Mouse (Mus musculus) kidney, embryonic 15.5 days (tissue): ENCODE measurements around the gene Ntn3. TPM values are rescaled to one million over a fixed set of nuclear protein-coding genes. Genes with fewer than 3 reads are reported as not detected.

Source experiments
- ATAC-seq: fragments of 200-750 bp; cut with Nextera tagmentation; replicated peaks from 2 replicates; pipeline ENCODE4 v1.8.0; 2017; ENCODE audit warnings: moderate TSS enrichment; ENCODE audit not compliant: low FRiP score
- H3K27ac ChIP-seq: fragments of 300-500 bp; sonication (generic); 2 replicates; pipeline ENCODE4 v1.5.1; 2015; ENCODE audit warnings: mild to moderate bottlenecking, inconsistent platforms
- H3K27me3 ChIP-seq: fragments of 300-500 bp; sonication (generic); 2 replicates; pipeline ENCODE4 v1.6.1; 2015; ENCODE audit warnings: inconsistent platforms
- H3K36me3 ChIP-seq: fragments of 300-500 bp; sonication (generic); 2 replicates; pipeline ENCODE4 v1.6.1; 2015; ENCODE audit warnings: inconsistent platforms
- H3K4me1 ChIP-seq: fragments of 300-500 bp; sonication (generic); 2 replicates; pipeline ENCODE4 v1.6.1; 2015; ENCODE audit warnings: inconsistent platforms
- H3K4me2 ChIP-seq: fragments of 300-500 bp; sonication (generic); 2 replicates; pipeline ENCODE4 v1.6.1; 2015; ENCODE audit warnings: moderate library complexity, mild to moderate bottlenecking, inconsistent platforms
- H3K4me3 ChIP-seq: fragments of 300-500 bp; sonication (generic); replicated peaks from 2 replicates; pipeline ENCODE4 v1.5.1; 2015; ENCODE audit warnings: mild to moderate bottlenecking, inconsistent platforms
- H3K9ac ChIP-seq: fragments of 300-500 bp; sonication (generic); 2 replicates; pipeline ENCODE4 v1.6.1; 2015; ENCODE audit warnings: mild to moderate bottlenecking, inconsistent platforms
- H3K9me3 ChIP-seq: fragments of 300-500 bp; sonication (generic); replicated peaks from 2 replicates; pipeline ENCODE4 v1.6.1; 2016; ENCODE audit warnings: inconsistent platforms
- WGBS: fragments of 180-500 bp; shearing (Covaris S2); methylation state at CpG from one replicate; pipeline ENCODE4 v1.1.7; 2015; ENCODE audit warnings: mixed read lengths; 5-methylcytosine and 5-hydroxymethylcytosine counted together
- polyA plus RNA-seq: library from polyadenylated mRNA; unstranded; fragments of >200 nt; fragmentation: Nextera tagmentation; extraction: Ambion mirVana; gene quantifications from 2 replicates; pipeline ENCODE4 v1.2.1, GENCODE M21; 2015

The Ntn3 gene
- polyA plus RNA-seq, 1 experiment from 2014 or later: 5.1 TPM

DNA sequence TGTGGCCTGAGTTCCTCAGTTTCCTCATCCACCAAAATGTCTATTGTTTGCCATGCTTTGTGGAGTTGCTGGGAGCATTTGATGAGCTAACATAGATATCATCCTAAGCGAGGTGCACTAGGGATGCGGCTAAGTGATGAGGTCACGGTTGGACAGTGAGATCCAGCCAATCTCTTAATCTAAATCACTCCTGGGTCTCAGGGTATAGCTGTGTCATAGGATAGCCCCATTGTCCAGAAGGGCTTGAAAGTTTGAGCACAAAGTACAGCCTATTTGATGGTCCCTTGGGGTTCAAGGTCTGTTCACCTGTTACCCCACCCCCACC, 547 bp upstream of the Ntn3 start:
- Histone ChIP-seq H3K36me3 (peaks cover under 1% of the 10 kb centered on the region), H3K9me3 (no peaks in the 10 kb centered on the region), H3K9ac (no peak overlapping the region), H3K4me1 (peaks cover 68% of the 10 kb centered on the region), H3K27me3 (peaks cover 43% of the 10 kb centered on the region), H3K4me3 (no peak overlapping the region), H3K4me2 (peak overlapping the region; percentile 96; the same call in 1 of the 2 replicates), H3K27ac (peak overlapping the region; percentile 84)
- WGBS: 76% methylated on average over 3 of the region's 3 CpGs
- no peak for ATAC-seq

DNA sequence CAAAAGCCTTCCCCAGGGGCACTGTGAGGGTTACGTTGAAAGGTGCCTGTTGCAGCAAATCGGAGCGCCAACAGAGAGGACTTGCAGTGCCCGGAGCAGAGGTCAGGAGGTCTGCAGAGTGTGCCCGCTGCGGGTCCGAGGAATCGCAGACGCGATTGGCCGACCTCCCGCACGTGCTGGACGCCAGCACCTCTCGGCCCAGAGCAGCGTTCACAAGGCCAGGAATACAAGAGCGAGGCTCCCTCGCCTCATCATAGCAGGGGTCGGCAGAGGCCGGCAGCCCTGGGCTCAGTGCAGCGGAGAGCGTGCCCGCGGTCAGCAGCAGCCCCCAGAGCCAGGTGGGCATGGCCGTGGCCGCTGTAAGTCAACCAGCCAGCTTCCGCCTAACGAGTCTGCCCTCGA, 689 bp downstream of the Ntn3 start:
- H3K36me3 ChIP-seq: no peaks in the 10 kb centered on the region
- 2% methylated on average over 29 of the region's 29 CpGs for WGBS
- H3K9me3 ChIP-seq: no peaks in the 10 kb centered on the region
- H3K27ac ChIP-seq: peak overlapping the region; percentile 84
- peak overlapping the region; percentile 73 for H3K4me3 ChIP-seq
- peaks cover 43% of the 10 kb centered on the region for H3K27me3 ChIP-seq
- ATAC-seq: peak; percentile 0; the same call in 1 of the 2 replicates
- H3K9ac ChIP-seq: peak overlapping the region; percentile 64
- H3K4me1 ChIP-seq: peaks cover 79% of the 10 kb centered on the region
- H3K4me2 ChIP-seq: peak overlapping the region; percentile 96

DNA sequence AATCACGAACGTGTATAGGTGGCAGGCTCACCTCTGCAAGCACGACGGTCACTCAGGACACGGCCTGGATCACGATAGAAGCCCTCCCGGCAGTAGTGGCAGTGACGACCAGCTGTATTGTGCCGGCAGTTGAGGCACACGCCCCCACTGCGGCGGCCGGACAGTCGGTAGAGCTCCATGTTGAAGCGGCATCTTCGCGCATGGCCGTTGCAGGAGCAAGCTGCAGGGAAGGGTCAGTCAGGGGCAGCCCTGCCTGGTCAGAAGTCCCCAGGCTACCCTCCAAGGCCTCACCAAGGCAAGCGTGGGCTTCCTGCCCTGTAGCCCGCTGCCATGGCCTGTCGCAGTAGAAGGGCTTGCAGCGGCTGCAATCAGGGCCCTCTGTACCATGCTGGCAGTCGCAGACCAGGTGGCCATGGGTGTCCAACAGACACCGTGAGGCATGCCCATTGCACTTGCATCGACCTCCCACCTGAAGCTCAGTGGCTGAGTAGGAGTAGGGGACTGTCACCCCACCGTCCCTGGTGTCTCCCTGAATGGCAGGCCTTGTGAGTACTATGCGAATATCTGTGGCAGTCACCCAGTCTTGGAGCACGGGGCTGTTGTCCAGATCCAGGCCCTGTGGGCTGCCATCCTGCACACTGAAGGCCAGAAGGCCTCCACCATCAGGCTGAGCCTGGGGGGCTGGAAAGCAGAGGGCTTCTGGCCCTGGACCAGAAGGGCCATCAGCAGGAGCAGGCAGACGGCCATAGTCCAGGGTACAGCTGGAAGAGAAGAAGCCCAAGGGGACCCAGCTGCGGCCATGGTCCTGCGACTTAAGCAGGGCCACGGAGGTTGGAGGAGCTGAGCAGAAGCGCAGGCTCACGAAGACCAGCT, 1.3 kb downstream of the Ntn3 start:
- Histone ChIP-seq H3K4me2 (peak overlapping the region; percentile 96), H3K4me3 (peak overlapping the region; percentile 73), H3K27ac (peak overlapping the region; percentile 84; the same call in 1 of the 2 replicates), H3K4me1 (peaks cover 83% of the 10 kb centered on the region), H3K36me3 (no peaks in the 10 kb centered on the region), H3K9ac (peak overlapping the region; percentile 64), H3K27me3 (peaks cover 43% of the 10 kb centered on the region), H3K9me3 (no peaks in the 10 kb centered on the region)
- ATAC-seq: no peak
- WGBS: 58% methylated on average over 34 of the region's 34 CpGs

DNA sequence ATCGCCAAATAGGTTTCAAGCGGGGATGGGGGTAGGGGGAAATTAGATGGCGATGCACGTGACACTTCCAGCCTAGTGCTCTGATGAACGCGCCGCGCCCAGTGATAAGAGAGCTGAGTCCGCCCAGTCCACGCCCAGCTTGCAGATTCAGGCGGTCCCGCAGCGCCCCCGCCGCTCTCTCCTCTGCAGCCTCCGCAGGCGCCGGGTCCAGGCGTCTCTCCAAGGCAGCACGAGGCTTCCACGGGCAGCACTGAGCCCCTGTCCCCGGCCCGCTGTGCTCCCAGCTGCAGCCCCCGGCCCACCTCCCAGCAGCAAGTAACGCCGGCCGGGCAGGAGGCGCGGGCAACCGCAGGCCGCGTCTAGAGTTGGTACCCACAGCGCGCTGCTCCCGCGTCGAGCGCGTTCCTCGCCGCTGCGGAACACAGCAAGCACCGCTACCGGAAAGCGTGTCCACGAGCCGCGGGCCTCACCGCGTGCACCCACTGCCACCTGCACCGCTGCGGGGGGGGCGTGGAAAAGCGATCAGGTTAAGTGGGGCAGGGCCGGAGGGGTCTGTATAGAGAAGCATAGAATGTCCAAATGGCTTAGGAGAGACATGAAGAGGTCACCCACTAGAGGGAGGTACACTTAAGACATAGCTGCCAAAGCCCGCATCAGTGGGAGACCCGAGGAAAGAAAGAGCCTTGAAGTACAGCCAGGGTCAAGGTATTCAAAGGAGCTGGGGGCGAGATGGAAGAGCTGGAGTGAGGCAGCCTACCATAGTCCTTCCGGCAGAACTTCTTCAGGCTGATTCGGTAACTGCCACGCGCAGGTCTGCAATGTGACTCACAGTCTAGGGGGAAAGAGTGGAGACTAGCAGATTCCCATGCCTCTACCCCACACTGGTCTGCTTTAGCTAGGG, 2.6 kb downstream of the Ntn3 start:
- H3K27me3 ChIP-seq: peaks cover 43% of the 10 kb centered on the region
- peak overlapping the region; percentile 96 for H3K4me2 ChIP-seq
- H3K9ac ChIP-seq: peak overlapping the region; percentile 71
- H3K4me1 ChIP-seq: peaks cover 76% of the 10 kb centered on the region
- H3K9me3 ChIP-seq: no peaks in the 10 kb centered on the region
- peak overlapping the region; percentile 74 for H3K27ac ChIP-seq
- H3K36me3 ChIP-seq: no peaks in the 10 kb centered on the region
- ATAC-seq: peak; percentile 31; the same call in 1 of the 2 replicates
- peak overlapping the region; percentile 73 for H3K4me3 ChIP-seq
- 3% methylated on average over 62 of the region's 62 CpGs for WGBS

DNA sequence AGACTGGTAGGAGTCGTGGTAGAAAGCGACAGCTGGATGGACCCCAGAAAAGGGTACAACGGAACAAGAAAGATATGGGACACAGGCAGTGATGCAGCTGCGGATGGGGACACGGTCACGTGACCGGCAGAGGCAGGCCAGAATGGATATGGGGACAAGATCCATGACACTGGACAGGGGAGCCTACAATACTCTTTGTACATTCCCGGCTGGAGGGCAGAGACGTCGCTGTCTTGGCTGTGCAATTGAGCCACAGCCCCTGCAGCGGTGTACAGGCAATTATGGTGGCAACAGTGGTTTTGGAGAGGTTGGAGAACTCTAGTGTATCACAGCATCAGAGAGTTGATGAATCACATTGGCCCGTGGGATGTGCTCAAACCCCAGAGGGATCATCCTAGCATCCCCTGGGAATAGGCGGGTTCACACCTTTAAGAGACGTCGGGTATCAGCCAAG, 3.4 kb downstream of the Ntn3 start:
- ATAC-seq: no peak
- Histone ChIP-seq H3K9me3 (no peaks in the 10 kb centered on the region), H3K36me3 (no peaks in the 10 kb centered on the region), H3K27ac (peak overlapping the region; percentile 74), H3K4me1 (peaks cover 68% of the 10 kb centered on the region), H3K4me3 (peak overlapping the region; percentile 73), H3K9ac (peak overlapping the region; percentile 71), H3K4me2 (peak overlapping the region; percentile 96), H3K27me3 (peaks cover 37% of the 10 kb centered on the region)
- WGBS: 5% methylated on average over 15 of the region's 15 CpGs

DNA sequence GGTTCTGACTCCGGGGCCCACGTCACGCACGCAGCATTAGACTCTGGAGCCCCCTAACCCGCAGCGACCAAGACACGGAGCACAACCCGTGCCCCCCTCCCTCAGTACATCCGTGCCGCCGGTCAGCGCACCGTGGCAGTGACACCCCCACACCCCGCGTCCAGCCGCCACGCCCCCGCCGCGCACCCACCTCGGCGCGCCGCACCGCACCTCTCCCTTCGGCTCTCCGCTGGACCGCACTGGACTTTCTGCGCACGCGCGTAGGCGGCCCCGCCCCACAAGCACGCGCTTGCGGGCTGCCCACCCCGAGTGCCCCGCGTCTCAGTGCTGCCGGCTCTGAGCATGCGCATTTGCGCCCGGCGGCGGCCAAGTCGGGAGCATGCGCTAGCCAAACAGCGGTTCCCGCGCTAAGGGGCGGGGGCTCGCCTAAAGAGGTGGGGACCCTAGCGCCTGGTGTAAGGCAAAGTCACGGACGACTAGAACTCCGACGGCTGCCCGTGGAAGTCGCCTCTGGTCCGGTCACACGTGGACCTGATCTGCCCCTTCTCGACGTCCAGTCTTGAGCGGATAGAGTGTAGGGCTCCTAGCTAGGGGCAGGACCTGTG, 3.9 kb downstream of the Ntn3 start, which contains the start of gene Tbc1d24:
Gene Tbc1d24, minus strand, starts transcription at position 279 of the 605 bp plus-strand sequence.
- peak within 1 kb of the TSS; percentile 96 for H3K4me2 ChIP-seq
- peak within 1 kb of the TSS; percentile 74 for H3K27ac ChIP-seq
- H3K4me1 ChIP-seq: peaks cover 66% of the 10 kb centered on the region
- under 1% methylated on average over 65 of the region's 65 CpGs for WGBS
- peak within 1 kb of the TSS; percentile 73 for H3K4me3 ChIP-seq
- peaks cover 33% of the 10 kb centered on the region for H3K27me3 ChIP-seq
- ATAC-seq: peak; percentile 78
- no peaks in the 10 kb centered on the region for H3K9me3 ChIP-seq
- H3K9ac ChIP-seq: peak within 1 kb of the TSS; percentile 71
- H3K36me3 ChIP-seq: no peaks in the 10 kb centered on the region

DNA sequence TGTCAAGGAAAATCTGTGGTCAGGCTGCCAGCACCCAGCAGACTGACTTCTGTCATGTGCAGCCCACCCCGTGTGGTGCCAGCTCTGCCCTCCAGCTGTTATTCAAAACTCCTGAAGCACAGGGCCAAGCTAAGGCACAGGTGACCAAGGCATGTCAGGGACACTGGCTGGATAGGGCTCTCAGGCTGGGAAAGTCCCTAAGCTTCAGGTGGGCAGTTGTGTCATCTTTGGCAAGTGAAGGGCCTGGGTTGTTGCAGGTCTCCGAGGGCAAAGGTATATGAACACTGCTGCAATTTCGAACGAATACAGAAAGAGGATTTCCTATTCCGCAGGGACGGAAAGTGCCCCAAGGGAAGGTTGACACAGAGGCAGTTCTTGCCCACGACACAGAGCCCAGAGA, 4.5 kb downstream of the Ntn3 start:
- Histone ChIP-seq H3K4me1 (peaks cover 68% of the 10 kb centered on the region), H3K4me2 (peak overlapping the region; percentile 96), H3K4me3 (peak overlapping the region; percentile 73), H3K9me3 (no peaks in the 10 kb centered on the region), H3K27ac (no peak overlapping the region), H3K36me3 (no peaks in the 10 kb centered on the region), H3K27me3 (peaks cover 27% of the 10 kb centered on the region), H3K9ac (peak overlapping the region; percentile 71)
- 11% methylated on average over 7 of the region's 7 CpGs for WGBS
- ATAC-seq: no peak

DNA sequence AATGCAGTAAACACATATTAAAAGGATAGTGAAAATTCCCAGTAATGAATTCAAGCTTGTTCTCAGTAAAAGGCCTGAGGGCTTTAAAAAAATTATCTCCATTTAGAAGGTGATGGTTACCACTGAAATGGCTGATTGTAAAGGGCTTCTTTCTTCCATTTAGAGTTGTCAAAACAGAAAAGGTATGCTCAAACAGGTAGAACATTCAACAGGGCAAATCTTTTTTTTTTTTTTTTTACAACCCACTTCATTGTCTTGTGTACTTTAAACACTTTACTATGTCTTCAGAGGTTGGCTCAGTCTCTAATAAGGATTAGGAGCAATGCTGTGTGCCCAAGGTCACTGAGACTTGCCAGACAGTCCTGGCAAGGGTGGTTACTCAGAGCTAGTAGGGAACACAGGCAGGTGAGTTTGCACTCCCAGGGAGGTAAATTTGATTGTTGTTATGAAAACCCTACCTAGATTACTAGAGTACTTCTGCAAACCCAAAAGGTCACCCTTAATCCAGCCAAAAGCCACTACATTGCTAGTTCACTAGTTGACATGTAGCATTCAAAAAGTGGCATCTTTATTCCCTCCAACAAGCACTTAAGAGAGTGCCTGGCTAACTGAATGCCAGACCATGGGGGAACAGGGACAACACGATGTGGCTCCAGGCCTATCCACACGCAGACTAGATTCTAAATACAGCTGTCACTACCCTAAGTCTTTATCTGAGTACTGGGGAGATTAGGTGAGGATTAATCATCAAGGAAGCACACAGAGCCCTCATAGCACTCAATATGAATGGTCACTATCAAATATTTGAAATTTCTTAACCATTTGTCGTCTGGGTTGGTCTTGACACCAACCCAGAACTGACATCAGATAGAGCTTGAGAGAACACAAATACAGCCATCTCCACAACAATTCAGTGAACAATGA, 5.5 kb downstream of the Ntn3 start:
- Histone ChIP-seq H3K9ac (no peak overlapping the region), H3K27ac (no peak overlapping the region), H3K36me3 (no peaks in the 10 kb centered on the region), H3K27me3 (peaks cover 27% of the 10 kb centered on the region), H3K4me2 (peak overlapping the region; percentile 96), H3K4me3 (peak overlapping the region; percentile 73; the same call in 1 of the 2 replicates), H3K4me1 (peaks cover 62% of the 10 kb centered on the region), H3K9me3 (no peaks in the 10 kb centered on the region)
- ATAC-seq: no peak
- 73% methylated on average over 3 of the region's 3 CpGs for WGBS

DNA sequence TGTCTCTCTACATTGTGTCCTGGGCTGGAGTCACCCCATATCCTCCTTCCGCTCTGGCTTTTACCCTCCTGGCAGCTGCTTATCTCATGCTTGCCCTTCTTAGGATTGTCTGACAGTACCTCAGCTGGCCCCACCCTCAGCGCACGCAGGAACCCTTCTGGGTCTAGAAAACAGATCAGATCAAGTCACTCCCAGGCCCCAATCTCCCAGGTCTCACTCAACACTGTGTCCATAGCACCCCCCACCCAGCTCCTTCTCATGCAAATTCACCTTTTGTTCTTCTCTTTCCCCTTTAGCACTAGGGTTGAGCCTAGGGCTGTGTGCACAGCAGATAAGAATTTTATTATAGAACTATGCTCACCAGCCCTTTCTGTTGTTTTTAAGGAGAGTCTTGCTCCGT, 6.3 kb downstream of the Ntn3 start:
- peaks cover 24% of the 10 kb centered on the region for H3K27me3 ChIP-seq
- H3K9ac ChIP-seq: no peak overlapping the region
- no peak overlapping the region for H3K4me2 ChIP-seq
- WGBS: 63% methylated on average over 4 of the region's 4 CpGs
- H3K27ac ChIP-seq: no peak overlapping the region
- H3K4me3 ChIP-seq: no peak overlapping the region
- H3K4me1 ChIP-seq: peaks cover 54% of the 10 kb centered on the region
- H3K9me3 ChIP-seq: no peaks in the 10 kb centered on the region
- no peak for ATAC-seq
- H3K36me3 ChIP-seq: no peaks in the 10 kb centered on the region

DNA sequence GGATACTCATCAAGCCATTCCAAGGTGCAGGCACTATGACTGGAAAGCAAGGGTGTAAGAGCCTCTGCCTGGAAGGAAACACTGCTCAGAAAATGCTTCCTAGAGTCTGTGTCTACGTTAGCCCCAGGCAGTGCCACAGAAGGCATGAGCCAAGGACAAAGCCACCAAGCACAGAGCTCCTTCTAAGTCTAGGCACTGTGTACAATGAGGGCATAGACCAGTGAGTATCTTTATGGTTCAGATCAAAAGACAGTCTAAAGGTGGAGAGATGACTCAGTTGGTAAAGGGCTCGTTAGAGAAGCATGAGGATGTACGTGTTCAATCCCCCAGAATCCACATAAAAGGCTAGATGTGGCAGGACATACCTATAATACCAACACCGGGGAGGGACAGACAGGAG, 8.2 kb downstream of the Ntn3 start:
- Histone ChIP-seq H3K4me1 (peaks cover 34% of the 10 kb centered on the region), H3K27me3 (peaks cover 4% of the 10 kb centered on the region; the same call in 1 of the 2 replicates), H3K27ac (no peak overlapping the region), H3K4me2 (no peak overlapping the region), H3K36me3 (no peaks in the 10 kb centered on the region), H3K9ac (no peak overlapping the region), H3K9me3 (no peaks in the 10 kb centered on the region), H3K4me3 (no peak overlapping the region)
- WGBS: 82% methylated on average over 4 of the region's 4 CpGs
- ATAC-seq: no peak

DNA sequence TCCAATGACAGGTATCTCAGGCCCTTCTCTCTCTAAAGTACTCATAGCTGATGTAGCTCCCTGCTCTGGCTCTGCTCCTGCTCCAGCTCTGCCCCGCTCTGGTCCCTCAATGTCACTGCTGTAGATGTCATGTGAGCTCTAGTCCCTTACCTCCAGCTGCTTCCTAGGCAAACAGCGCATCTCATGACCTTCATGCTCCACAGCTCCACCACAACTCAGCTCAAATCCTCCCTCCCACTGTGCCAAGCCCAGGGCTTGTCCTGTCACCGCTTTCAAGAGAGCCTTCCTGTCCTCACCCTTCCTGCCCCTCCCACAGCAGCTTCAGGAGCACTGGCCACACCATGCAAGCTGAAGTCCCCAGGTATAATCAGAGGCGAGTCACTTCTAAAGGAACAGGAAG, 9.6 kb downstream of the Ntn3 start:
- 0 out of 2 replicates have a peak, but pooled peaks have one; percentile 38 for ATAC-seq
- Histone ChIP-seq H3K36me3 (no peaks in the 10 kb centered on the region), H3K27ac (no peak overlapping the region), H3K4me1 (peaks cover 24% of the 10 kb centered on the region), H3K4me2 (no peak overlapping the region), H3K9ac (0 out of 2 replicates have a peak overlapping the region, but pooled peaks have one; percentile 12), H3K4me3 (no peak overlapping the region), H3K9me3 (no peaks in the 10 kb centered on the region), H3K27me3 (no peaks in the 10 kb centered on the region)
- 55% methylated on average over 4 of the region's 4 CpGs for WGBS
